Mouse (Mus musculus) spleen, postnatal 4 days (tissue): ENCODE data around the gene Cntn1.

ENCODE experiments used
- DNase-seq, 2 experiments: peaks; one replicate each; pipeline ENCODE4 v3.0.0; 2022; ENCODE audit warnings: low spot score in 2 of 2

Cntn1 gene

DNA sequence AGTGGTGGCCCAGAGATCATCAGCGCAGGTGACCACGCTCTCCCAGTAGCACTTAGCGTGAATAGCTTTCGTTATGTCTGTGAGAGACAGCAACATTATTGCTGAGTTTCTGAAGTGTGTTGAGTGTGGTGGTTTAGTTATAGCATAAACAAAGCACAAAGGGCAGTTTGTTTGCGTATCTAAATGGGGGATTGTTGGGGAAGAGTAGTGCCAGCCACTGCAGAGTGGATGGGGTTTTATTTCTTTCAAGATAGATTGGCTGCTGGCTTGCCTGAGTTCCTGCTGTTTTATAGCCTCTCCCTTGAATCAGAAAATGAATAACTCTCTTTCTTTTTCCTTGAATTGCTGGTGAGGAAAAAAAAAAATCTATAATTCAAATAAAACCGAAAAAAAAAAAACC is 86.1 kb downstream of the Cntn1 start:
- DNase-seq = no peak

DNA sequence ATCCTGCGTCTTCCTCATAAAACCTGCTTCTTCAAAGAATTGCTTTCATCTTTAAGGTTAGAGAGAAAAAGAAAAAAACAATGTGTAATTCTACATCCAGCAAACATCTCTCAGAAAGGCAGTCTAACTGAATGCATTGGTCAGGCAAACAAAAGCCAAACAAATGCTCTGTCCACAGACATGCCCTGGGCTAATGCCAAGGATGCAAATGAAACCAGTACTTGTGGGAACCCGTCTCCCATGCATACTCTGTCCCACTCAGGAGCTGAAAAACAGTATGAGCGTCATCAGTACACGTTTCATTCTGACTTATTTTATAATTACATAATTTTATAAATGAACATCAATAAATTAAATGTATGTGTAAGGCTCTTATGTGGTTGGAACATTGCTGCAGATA is 91.0 kb downstream of the Cntn1 start:
- DNase-seq = no peak

DNA sequence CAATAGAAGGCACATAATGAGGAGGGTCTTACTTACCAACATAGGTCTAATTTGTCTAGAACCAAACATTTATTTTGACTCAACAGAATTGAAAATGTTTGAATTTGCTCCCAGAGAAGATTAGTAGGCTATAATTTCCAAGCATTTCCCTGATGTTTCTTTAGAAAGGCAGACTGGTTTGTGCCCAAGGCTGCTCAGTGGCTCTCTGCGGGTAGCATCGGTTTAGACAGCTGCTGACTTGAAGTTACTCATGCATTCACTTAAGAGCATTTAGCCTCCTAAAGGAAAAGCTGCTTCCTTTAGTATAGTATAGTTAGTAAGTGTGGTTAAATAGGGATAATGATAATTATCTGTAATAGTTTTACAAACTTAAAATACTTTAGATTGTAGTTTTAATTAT is 104.0 kb downstream of the Cntn1 start:
- DNase-seq = no peak

DNA sequence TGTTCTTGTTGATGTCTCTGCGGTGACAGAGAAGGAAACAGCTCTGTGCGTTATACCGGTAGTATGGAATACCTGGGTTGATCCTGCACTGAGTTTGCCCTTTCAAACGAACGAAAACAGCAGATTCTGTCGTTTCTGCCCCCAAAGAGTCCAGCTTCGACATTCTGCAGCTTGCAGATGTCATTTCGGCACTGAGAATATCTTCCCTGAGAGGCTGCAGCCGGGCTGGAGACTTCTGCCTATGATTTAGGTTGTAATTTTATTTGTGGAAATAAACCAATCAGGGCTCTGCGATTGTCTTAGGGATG is 109.8 kb downstream of the Cntn1 start:
- DNase-seq = no peak

DNA sequence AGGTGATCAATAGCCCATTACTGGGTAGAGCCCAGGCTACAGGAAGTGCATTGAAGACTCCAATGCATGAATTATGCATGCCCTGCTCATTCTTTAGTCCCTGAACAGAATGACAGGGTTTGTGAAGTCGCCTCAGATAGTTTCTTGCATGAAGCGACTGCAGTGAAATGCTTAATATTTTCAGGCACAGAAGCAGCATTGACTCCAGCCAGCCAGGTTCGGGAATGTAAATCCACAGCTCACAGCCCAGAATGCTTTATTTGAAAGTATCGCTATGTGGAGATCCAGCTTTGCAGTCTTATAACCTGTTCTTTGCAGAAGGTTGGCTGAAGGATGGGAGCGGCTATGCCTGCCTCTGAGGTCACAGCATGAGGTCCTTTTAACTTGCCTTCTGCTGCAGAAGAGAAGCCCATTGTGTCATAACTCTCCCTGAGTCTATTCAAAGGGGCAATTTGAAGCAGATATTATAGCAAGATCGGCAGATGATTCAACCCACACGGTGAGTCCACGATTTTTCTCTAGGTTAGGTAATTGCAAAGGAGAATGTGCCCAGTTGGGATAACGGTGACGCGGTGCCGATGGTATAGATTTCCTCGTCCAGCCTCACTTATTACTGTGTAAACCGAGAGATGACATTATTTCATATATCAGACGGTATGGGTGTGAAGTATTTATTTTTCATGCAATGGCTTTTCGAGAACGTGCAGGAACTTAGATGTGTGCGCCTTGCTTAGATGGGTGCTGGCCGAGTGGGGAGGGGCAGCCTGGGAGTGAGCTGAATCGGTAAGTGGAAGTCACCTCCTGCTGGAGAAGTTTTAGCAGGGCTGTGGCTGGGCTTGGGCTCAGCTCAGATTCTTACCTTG is 110.4 kb downstream of the Cntn1 start:
- no peak for DNase-seq

DNA sequence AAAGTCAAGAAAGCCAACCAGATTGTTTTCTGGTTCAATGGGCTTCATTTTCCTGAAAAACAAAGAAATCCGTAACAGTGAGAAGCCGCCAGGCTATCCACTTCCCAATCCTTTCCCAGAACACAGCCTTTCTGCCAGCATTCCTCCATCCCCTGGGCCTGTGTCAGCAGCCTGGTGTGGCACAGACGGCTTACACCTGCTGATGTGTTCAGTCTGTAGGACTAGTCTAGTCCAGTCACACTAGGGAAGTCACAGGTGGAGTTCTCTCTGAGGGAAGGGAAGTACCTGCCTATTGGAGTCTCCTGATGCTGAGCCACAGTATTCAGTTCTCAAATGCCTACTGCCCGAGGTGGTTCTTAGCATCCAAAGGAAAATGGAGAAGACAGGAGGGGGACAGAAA is 111.9 kb downstream of the Cntn1 start:
- DNase-seq = no peak

DNA sequence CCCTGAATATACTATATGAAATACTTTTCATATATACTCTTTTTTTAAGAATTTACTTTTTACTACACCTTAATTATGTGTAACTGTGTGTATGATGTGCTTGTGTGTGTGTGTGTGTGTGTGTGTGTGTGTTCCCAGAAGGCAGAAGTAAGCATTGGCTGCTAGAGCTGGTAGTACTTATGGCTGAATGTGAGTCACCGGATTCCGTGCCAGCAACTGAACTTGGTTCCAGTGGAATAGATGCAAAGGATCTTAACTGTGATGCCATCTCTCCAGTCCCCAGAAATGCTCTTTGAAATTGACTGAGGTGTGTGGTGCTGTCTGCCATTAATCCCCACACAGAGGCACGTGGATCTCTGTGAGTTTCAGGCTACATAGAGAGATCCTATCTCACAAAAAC is 113.2 kb downstream of the Cntn1 start:
- no peak for DNase-seq

DNA sequence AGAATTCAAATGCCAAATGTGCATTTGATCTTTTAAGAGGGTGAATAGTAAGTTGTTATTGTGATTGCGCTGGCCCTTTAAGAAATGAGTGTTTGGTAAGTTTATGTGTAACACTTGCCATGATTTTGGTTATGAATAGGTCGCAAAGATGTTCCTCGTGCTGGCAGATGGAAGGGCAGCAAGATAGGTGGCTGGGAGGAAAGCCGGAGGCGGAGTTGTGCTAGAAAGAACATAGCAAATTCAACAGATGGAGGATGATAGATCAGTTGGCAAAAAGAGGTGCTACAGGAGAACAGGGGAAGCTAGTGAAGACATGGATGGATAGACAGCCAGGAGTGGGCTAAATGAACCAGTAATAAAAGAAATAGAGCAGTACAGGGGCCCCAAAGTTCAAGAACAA is 115.3 kb downstream of the Cntn1 start:
- no peak for DNase-seq

DNA sequence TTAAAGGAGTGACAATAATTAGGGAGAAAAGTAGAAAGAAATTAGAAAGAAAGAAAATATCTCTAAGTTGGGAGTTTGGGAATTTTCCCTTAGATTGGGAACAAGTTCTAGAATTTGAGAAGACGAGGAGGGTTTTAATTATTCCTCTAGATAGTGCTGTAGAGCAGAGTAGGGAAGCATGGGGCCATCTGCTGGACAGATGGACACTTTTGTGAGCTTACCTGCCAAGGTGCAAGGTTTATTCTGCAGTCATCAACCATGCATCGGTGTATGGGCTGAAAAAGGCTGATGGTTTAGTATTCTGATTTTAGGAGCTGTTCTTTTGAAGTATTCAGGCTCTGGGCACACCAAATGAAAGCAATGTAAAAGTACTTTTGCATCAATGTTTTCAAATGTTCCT is 124.8 kb downstream of the Cntn1 start:
- DNase-seq = no peak

DNA sequence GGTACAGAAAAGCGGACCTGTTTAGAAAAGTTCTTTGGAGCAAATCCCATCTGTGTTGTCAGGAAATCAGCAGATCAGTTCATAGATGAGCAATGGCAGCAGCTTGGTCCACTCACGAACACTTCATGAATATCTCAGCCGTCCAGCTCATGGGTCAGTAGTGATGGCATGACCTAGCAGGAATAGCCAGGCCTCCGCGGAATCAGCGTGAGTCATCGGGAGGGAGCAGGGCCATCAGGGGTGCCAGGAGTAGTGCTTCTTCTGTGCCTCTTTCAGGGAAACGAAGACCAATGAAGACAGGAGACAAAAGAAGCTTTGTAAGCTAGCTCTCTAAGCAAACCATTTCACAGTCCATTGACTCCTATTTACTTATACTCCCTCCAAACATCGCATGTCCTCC is 126.4 kb downstream of the Cntn1 start:
- no peak for DNase-seq

DNA sequence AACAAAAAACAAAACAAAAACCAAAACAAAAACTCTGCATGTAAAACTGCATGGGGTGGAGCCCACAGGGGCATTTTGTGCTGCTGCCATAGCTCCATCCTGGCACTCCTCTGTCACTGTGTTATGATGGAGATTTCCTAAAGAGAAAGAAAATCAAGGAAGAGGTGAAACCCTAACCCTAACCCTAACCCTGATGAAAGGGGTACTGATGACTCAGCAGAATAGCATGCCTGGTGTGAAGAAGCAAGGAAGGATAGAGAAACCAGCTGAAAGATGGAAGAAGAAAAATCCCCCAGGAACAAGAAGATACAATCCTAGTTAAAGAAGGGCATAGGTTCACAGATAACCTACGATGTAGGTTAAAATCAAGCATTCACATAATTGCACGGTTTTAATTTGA is 134.5 kb downstream of the Cntn1 start:
- DNase-seq = no peak

DNA sequence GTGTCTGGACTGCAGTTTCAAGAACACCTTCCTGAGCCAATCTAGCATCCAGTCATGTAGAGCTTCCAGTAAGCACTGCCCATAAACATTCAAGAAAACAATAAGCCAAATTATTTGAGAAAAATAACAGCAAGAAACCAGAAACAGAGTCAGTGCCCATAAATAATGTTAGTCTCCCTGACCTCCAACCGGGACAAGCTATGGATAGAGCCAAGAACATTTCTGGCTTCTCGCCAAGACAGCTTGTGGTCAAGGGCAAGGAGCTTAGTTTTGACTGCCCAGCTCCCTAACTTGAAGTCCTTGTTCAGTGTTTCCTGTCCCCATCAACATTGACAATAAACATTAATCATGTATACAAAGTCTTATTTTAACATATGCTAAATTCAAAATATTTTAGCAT is 139.0 kb downstream of the Cntn1 start:
- DNase-seq = no peak

DNA sequence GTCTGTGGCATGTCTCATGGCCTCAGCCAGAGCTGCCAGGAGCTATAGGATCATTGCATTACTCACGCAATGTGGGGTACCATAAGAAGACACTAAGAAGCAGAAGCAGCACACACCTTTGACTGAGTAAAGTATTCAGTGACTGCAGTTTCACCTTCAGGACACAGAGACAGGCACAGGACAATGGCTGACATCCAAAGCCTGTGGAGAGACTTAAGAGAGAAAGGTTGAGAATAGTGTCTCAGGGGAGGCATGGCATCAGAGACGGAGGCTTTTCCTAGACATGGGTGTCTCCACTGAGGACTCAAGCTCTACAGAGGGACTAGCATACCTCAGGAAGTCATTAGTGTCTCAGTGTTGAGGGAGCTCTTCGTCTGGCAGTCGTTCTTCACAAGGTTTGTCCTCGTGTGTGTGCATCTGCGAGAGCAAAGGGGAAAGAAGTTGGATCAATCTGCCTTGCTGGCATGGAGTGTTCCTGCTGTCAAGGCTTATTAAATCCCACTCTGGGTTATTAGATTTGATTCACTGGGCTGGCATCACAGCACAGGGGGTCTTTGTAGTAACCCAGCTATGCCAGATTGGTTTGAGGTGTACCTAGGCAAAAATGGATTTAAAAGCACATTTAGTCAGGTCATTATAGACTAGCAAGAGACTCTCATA is 149.5 kb downstream of the Cntn1 start:
- DNase-seq = no peak

DNA sequence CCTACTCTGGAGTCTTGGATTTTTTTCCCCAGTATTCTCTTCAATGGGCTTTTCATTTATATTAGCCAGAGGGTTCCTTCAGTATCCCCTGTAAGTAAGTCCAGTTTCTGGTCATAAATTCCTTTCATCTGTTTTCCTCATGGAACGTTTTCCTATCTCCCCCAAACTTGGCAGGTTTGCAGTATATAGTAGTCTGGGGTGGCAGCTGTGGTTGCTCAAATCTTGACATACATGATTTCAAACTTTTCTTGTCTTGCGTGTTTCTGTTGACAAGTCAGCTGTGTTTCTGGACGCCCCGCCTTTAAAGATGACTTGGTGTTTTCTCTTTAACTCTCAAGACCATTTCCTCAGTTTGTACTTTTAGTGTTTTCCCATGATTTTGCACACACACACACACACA is 155.7 kb downstream of the Cntn1 start:
- DNase-seq = no peak

DNA sequence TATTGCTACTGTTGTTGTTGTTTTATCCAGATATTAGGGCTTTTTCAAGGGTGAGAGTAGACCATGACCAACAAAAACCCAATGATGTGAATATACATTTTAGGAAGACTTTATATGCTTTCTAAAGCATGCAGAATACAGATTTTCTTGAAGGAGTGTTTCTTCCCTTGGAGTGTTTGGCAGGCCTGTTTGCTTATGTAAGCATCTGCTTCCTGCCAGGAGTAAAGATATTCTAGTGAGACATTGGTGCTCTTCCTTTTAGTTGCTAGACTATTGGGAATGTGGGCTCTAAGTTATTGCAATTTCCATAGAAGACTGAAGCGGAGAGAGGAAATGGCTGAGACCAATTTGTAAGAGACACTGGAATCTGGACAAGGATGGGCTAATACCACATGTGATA is 158.8 kb downstream of the Cntn1 start:
- DNase-seq = no peak

DNA sequence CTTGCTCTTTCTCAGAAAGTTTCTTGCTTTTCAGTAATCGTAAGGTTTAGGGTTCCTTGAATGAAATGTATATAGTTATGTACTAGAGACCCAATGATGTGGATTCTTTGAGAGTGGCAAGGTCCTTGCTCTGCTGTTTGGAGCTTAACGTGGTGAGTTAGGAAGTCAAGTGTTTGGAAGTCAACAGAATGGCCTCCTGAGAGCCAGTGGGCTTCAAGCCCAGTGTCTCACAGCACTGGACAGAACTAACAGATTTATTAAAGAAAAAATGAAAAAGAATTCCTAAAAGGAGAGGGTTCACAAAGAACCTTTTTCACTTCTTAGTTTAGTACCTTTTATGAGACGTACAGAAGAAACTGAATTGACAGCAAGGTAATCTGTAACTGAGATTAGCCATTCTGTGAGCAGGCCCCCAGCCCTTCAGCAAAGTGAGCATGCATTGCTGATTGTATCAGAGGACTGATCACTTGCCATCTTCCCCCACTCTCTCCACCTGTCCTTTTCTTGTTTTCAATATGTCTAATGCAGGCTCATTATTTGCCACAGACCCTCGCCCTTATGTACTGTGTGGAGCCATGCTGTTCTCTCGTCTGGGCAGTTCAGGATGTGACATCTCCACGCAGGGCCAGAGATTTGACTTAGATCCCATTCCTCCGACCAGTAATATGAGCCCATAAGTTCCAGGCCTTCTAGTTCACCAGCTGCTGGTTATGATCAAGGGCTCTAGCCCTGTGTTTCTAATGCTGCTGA is 159.7 kb downstream of the Cntn1 start:
- no peak for DNase-seq

DNA sequence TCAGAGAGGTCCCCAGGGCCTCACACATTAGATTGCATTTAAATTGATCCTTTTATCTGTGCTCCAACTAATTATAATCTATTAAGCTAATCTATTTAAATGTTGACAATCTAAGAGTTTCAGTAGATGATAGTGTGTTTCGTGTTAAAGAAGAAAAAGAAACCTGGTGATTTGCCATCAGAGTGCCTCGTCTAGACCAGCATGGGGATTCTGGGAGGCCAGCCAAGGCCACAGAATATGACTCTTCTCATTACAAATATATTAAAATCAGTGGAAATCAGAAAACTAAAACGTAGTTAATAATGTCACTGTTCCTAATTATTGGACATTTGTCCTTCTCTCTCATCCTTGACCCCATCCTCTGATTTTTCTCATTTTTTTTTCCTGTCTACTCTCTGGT is 164.9 kb downstream of the Cntn1 start:
- no peak for DNase-seq

DNA sequence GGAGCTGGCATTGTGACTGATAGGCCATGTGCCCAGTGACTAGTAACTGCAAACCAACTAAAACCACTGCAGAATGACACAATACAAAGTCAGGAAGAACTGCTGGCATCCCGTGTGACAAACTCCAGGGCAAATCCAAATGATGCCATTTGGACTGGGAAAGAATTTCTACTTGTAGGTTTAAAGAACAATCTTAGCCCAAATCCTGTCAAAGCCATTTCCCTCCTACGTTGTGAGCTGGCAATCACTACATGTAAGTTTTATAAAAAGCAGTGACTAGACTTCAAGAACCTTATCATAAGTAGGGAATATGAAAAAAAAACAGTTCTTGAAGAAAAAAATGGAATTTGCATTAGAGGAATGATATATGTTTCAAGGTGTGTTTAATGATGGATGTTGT is 170.5 kb downstream of the Cntn1 start:
- no peak for DNase-seq

DNA sequence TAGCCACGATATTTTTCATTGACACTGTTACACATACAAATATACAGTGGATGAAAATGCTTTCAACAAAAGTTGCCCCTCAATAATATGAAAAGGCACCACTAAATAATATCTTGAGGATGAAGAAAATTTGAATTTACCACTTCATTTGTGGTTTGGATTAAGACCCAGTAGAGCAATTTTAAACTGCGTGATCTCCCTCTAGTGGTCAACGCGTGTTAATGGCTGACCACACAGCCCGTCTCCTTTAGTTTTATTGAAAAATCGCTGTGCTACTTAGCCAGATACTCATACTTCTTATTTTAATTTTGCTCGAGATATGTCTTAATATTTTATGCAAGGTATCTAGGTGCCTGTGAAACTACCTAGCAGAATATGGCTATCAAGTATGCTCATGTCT is 180.4 kb downstream of the Cntn1 start:
- no peak for DNase-seq

DNA sequence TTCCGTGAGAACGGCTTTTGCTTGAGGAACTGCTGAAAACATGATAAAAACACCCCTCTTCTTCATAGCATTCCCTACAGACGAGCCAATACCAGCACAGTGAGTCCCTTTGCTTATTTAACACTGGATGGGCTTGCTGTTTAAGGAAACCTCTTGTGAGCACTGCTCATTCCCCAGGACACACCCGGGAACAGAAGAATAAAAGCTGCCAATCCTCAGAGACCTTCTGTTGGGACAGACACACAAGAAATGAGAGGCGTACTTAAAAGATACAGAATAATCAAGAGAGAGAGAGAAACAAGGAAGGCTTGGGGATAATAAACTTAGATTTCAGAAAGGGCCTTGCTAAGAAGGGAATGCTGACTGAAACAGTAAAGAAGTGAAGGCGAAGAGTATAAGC is 184.9 kb downstream of the Cntn1 start:
- no peak for DNase-seq

DNA sequence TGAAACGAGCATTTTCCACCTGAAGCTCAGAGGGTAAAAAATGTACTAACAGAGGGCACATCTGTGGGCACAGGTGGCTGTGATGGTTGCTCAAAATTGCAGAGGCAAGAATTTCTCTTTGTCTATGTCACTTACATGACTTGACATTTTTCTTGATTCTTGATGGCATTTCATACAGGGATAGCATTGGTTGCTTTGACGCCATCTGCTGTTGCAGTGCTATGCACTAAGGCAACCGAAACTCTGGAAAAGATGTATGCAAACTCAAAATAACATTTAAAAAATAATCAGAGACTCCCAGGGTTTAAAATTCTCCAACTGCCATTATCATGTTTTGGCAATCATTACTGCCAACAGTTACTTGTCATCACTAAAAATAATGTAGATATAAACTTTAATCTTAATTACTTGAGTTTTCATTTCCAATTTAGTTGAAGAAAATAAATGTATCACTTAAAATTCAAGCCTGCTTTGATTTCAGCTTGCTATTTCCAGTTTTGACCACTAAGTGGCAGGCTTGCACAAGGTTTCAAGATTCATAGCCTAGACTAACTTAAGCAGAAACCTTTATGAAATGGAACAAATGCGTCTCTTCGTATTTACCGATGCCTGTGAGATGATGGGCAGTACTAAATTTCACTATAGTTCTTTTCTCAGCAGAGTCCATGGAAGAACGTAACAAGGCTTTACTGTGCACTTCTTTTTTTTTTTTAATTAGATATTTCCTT is 214.2 kb downstream of the Cntn1 start:
- DNase-seq = no peak

DNA sequence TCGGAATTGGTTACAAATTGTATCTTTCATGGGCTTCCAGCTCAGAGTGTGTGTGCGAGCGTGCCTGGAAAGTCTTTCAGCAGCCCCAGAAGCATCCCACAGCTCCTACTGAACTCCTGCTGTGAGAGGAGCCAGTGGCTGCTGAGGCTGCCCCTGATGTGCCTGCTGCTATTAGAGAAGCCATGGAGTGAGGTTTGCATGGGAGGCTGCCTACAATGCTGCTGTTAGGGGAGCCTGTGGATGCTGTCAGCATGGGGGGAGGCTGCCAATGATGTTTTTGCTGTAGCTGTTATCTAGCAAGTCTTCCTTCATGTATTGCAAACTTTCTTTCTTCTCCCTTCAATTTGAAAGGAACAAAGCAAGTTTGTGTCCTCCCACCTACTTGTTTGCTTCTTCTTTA is 217.4 kb downstream of the Cntn1 start:
- no peak for DNase-seq
